Mouse (Mus musculus): ENCODE measurements at regions not wholly inside any gene's neighbourhood (a gene's known extent, or its start where the extent isn't known, plus 50 kb on each side); places are given as distances from the start of the nearest gene placed in this dataset.

- Histone ChIP-seq H3K27me3 (ENCODE audit: insufficient read depth, low read length) (no peaks in the 10 kb centered on the region), H3K4me1 (ENCODE audit: insufficient read depth, low read length) (no peaks in the 10 kb centered on the region), H3K4me2 (ENCODE audit: low read depth, low read length, poor library complexity, severe bottlenecking) (no peak overlapping the region), H3K27ac (ENCODE audit: low read depth, low read length) (peak overlapping the region; percentile 26; the same call in 1 of the 2 replicates), H3K9me3 (ENCODE audit: low read length) (no peaks in the 10 kb centered on the region), H3K36me3 (ENCODE audit: insufficient read depth, low read length) (no peaks in the 10 kb centered on the region), H3K9ac (replicated peaks; ENCODE audit: low read length, poor library complexity, severe bottlenecking) (no peak overlapping the region), H3K4me3 (ENCODE audit: low read depth, low read length) (no peak overlapping the region)
- DNase-seq (ENCODE audit: low spot score): no peak
- 72% methylated on average over 8 of the region's 8 CpGs for WGBS
- no peak for TF ChIP-seq CTCF (IDR thresholded peaks at IDR 0.05)
- ATAC-seq (ENCODE audit: low FRiP score): 0 out of 2 replicates have a peak, but pooled peaks have one; percentile 13
These were observed 339.7 kb downstream of the Rnf144b start for GRCm38 (mm10) chr13:47462148-47462547.

- peak; percentile 74 for ATAC-seq (ENCODE audit: low FRiP score)
- TF ChIP-seq CTCF (IDR thresholded peaks at IDR 0.05): no peak
- Histone ChIP-seq H3K27me3 (ENCODE audit: insufficient read depth, low read length) (no peaks in the 10 kb centered on the region), H3K9ac (replicated peaks; ENCODE audit: low read length, poor library complexity, severe bottlenecking) (no peak overlapping the region), H3K4me1 (ENCODE audit: insufficient read depth, low read length) (no peaks in the 10 kb centered on the region), H3K4me2 (ENCODE audit: low read depth, low read length, poor library complexity, severe bottlenecking) (no peak overlapping the region), H3K4me3 (ENCODE audit: low read depth, low read length) (no peak overlapping the region), H3K9me3 (ENCODE audit: low read length) (no peaks in the 10 kb centered on the region), H3K36me3 (ENCODE audit: insufficient read depth, low read length) (no peaks in the 10 kb centered on the region), H3K27ac (ENCODE audit: low read depth, low read length) (peak overlapping the region; percentile 51)
- peak; percentile 19 for DNase-seq (ENCODE audit: low spot score)
- 31% methylated on average over 14 of the region's 14 CpGs for WGBS
These were observed 349.2 kb downstream of the Rnf144b start for GRCm38 (mm10) chr13:47471543-47472213.

GRCm38 (mm10) chr13:47480159-47480558, 357.7 kb downstream of the Rnf144b start:
- no peaks in the 10 kb centered on the region for H3K9me3 ChIP-seq (ENCODE audit: low read length)
- TF ChIP-seq CTCF (IDR thresholded peaks at IDR 0.05): no peak
- H3K27ac ChIP-seq (ENCODE audit: low read depth, low read length): no peak overlapping the region
- WGBS: 74% methylated on average over 10 of the region's 10 CpGs
- DNase-seq (ENCODE audit: low spot score) (no peak), ATAC-seq (ENCODE audit: low FRiP score) (no peak)
- no peaks in the 10 kb centered on the region for H3K36me3 ChIP-seq (ENCODE audit: insufficient read depth, low read length)
- no peaks in the 10 kb centered on the region for H3K4me1 ChIP-seq (ENCODE audit: insufficient read depth, low read length)
- no peak overlapping the region for H3K4me3 ChIP-seq (ENCODE audit: low read depth, low read length)
- no peak overlapping the region for H3K9ac ChIP-seq (replicated peaks; ENCODE audit: low read length, poor library complexity, severe bottlenecking)
- H3K4me2 ChIP-seq (ENCODE audit: low read depth, low read length, poor library complexity, severe bottlenecking): no peak overlapping the region
- no peaks in the 10 kb centered on the region for H3K27me3 ChIP-seq (ENCODE audit: insufficient read depth, low read length)

GRCm38 (mm10) chr13:47484819-47485218, 362.4 kb downstream of the Rnf144b start:
- no peak overlapping the region for H3K4me2 ChIP-seq (ENCODE audit: low read depth, low read length, poor library complexity, severe bottlenecking)
- no peaks in the 10 kb centered on the region for H3K4me1 ChIP-seq (ENCODE audit: insufficient read depth, low read length)
- 92% methylated on average over 2 of the region's 2 CpGs for WGBS
- ATAC-seq (ENCODE audit: low FRiP score) (no peak), DNase-seq (ENCODE audit: low spot score) (no peak)
- H3K27ac ChIP-seq (ENCODE audit: low read depth, low read length): no peak overlapping the region
- H3K9me3 ChIP-seq (ENCODE audit: low read length): no peaks in the 10 kb centered on the region
- H3K36me3 ChIP-seq (ENCODE audit: insufficient read depth, low read length): no peaks in the 10 kb centered on the region
- no peak overlapping the region for H3K9ac ChIP-seq (replicated peaks; ENCODE audit: low read length, poor library complexity, severe bottlenecking)
- TF ChIP-seq CTCF (IDR thresholded peaks at IDR 0.05): no peak
- H3K4me3 ChIP-seq (ENCODE audit: low read depth, low read length): no peak overlapping the region
- H3K27me3 ChIP-seq (ENCODE audit: insufficient read depth, low read length): no peaks in the 10 kb centered on the region

GRCm38 (mm10) chr13:47486111-47486510, 363.7 kb downstream of the Rnf144b start:
- no peaks in the 10 kb centered on the region for H3K9me3 ChIP-seq (ENCODE audit: low read length)
- ATAC-seq (ENCODE audit: low FRiP score): no peak
- H3K4me3 ChIP-seq (ENCODE audit: low read depth, low read length): no peak overlapping the region
- no peaks in the 10 kb centered on the region for H3K4me1 ChIP-seq (ENCODE audit: insufficient read depth, low read length)
- DNase-seq (ENCODE audit: low spot score): no peak
- H3K4me2 ChIP-seq (ENCODE audit: low read depth, low read length, poor library complexity, severe bottlenecking): no peak overlapping the region
- H3K27ac ChIP-seq (ENCODE audit: low read depth, low read length): no peak overlapping the region
- no peak overlapping the region for H3K9ac ChIP-seq (replicated peaks; ENCODE audit: low read length, poor library complexity, severe bottlenecking)
- no peaks in the 10 kb centered on the region for H3K36me3 ChIP-seq (ENCODE audit: insufficient read depth, low read length)
- no peak for TF ChIP-seq CTCF (IDR thresholded peaks at IDR 0.05)
- no peaks in the 10 kb centered on the region for H3K27me3 ChIP-seq (ENCODE audit: insufficient read depth, low read length)

GRCm38 (mm10) chr13:47486658-47487057, 364.2 kb downstream of the Rnf144b start:
- Histone ChIP-seq H3K4me1 (ENCODE audit: insufficient read depth, low read length) (no peaks in the 10 kb centered on the region), H3K27ac (ENCODE audit: low read depth, low read length) (no peak overlapping the region), H3K4me2 (ENCODE audit: low read depth, low read length, poor library complexity, severe bottlenecking) (no peak overlapping the region), H3K36me3 (ENCODE audit: insufficient read depth, low read length) (no peaks in the 10 kb centered on the region), H3K9me3 (ENCODE audit: low read length) (no peaks in the 10 kb centered on the region), H3K4me3 (ENCODE audit: low read depth, low read length) (no peak overlapping the region), H3K27me3 (ENCODE audit: insufficient read depth, low read length) (no peaks in the 10 kb centered on the region), H3K9ac (replicated peaks; ENCODE audit: low read length, poor library complexity, severe bottlenecking) (no peak overlapping the region)
- ATAC-seq (ENCODE audit: low FRiP score) (no peak), DNase-seq (ENCODE audit: low spot score) (no peak)
- WGBS: 91% methylated on average over 3 of the region's 3 CpGs
- TF ChIP-seq CTCF (IDR thresholded peaks at IDR 0.05): no peak

All from midbrain, postnatal 0 days (tissue).